Mouse (Mus musculus): ENCODE data around the gene Kdelr1.

DNA sequence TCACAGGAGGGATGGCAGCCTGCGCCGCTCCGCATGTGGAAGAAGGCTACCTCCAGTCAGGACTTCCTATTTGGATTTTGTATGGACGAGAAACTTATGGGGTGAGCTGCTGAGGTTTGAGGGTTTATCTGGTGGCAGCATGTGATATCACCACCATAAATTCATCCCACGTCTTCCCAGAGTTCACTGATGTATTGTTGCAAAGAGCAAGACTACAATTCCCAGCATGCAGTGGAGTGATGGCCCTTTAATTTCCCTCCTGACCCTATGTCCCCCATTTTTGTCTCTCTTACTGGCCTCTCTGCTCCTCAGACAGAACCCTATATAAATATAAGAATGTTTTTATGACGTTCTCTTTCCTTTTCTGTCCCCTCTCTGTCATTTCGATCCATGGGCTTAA lies 9.8 kb upstream of the Kdelr1 start:
- TF ChIP-seq USF1 (IDR thresholded peaks at IDR 0.05; ENCODE audit: low read depth), result no peak
- TF ChIP-seq MAX (IDR thresholded peaks at IDR 0.05), result no peak
- no peak for TF ChIP-seq MYOD1 (IDR thresholded peaks at IDR 0.05; ENCODE audit: control insufficient read depth, insufficient read length, low read depth)
- TF ChIP-seq CTCF (IDR thresholded peaks at IDR 0.05; ENCODE audit: control insufficient read depth, insufficient read depth, insufficient read length), result no peak
- TF ChIP-seq FOSL1 (IDR thresholded peaks at IDR 0.05; ENCODE audit: insufficient read depth, low read length, poor library complexity, severe bottlenecking), result no peak
- no peak for TF ChIP-seq CEBPB (IDR thresholded peaks at IDR 0.05; ENCODE audit: low read depth)
- TF ChIP-seq MYOG (IDR thresholded peaks at IDR 0.05; ENCODE audit: control insufficient read depth, extremely low read depth, insufficient read length), result no peak

Data from C2C12 (cell line).